Mouse (Mus musculus): ENCODE measurements around the gene Lrig1. TPM values are rescaled to one million over a fixed set of nuclear protein-coding genes. Genes with fewer than 3 reads are reported as not detected.

The Lrig1 gene
- polyA plus RNA-seq, 1 experiment from 2014 or later: 10.9 TPM

DNA sequence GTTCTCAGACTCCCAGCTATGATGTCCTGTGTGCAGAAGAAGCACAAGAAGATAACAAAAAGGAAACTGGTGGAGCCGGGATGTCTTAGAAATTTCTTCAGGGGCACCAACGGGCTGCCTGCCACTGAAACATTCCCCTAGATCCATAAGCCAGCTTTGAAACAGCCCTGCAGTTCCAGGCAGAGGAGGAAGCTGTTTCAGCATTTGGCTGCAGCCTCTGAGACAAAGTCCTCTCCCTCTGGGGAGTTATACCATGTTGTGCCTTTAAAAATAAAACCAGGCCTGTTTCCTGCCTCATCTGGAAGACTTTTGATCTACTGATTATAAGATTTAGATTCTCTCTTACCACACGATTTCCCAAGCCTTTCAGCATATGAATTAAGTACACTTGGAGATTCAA is 55.3 kb downstream of the Lrig1 start:
- peaks cover 33% of the 10 kb centered on the region for H3K4me1 ChIP-seq (ENCODE audit: control insufficient read depth, insufficient read depth, low read length)
- WGBS (ENCODE audit: insufficient replicate concordance): 62% methylated on average over 3 of the region's 3 CpGs

DNA sequence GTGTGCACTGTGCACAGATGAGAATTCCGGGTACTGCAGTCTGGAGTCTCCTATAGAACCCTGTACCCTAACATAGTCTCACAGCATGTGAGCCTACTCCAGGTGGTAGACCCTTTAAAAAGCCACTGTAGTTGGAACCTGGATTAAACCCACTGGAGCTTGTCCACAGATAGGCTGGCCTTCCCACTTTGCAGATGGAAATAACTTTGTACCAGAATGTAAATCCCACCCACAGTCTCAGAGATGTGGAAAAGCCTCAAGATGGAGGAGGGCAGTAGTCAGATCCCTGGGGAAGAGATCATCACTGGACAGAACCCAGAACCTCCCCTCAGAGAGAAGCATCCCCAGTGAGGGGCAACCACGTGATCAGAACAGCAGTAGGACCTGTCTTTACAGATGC is 56.0 kb downstream of the Lrig1 start:
- Histone ChIP-seq H3K36me3 (ENCODE audit: control insufficient read depth, insufficient read depth, low read length) (no peaks in the 10 kb centered on the region), H3K4me2 (no peak overlapping the region), H3K9me3 (replicated peaks; ENCODE audit: control insufficient read depth, low read length) (no peaks in the 10 kb centered on the region), H3K4me3 (ENCODE audit: low read depth, low read length) (no peak overlapping the region), H3K9ac (ENCODE audit: low read depth, low read length) (no peak overlapping the region), H3K27me3 (ENCODE audit: control insufficient read depth, insufficient read depth, low read length) (no peaks in the 10 kb centered on the region), H3K27ac (ENCODE audit: low read depth, low read length) (no peak overlapping the region), H3K4me1 (ENCODE audit: control insufficient read depth, insufficient read depth, low read length) (peaks cover 30% of the 10 kb centered on the region)
- no peak for ATAC-seq (replicated peaks; ENCODE audit: insufficient number of reproducible peaks, low FRiP score, low TSS enrichment)
- 89% methylated on average over 2 of the region's 2 CpGs for WGBS (ENCODE audit: insufficient replicate concordance)

More for the DNA sequence above, 55.3 kb downstream of the Lrig1 start:
- H3K27ac ChIP-seq (ENCODE audit: low read depth, low read length): no peak overlapping the region
- no peak overlapping the region for H3K4me2 ChIP-seq
- no peak overlapping the region for H3K4me3 ChIP-seq (ENCODE audit: low read depth, low read length)
- no peaks in the 10 kb centered on the region for H3K36me3 ChIP-seq (ENCODE audit: control insufficient read depth, insufficient read depth, low read length)
- no peak overlapping the region for H3K9ac ChIP-seq (ENCODE audit: low read depth, low read length)
- H3K9me3 ChIP-seq (replicated peaks; ENCODE audit: control insufficient read depth, low read length): no peaks in the 10 kb centered on the region
- no peaks in the 10 kb centered on the region for H3K27me3 ChIP-seq (ENCODE audit: control insufficient read depth, insufficient read depth, low read length)
- no peak for ATAC-seq (replicated peaks; ENCODE audit: insufficient number of reproducible peaks, low FRiP score, low TSS enrichment)

DNA sequence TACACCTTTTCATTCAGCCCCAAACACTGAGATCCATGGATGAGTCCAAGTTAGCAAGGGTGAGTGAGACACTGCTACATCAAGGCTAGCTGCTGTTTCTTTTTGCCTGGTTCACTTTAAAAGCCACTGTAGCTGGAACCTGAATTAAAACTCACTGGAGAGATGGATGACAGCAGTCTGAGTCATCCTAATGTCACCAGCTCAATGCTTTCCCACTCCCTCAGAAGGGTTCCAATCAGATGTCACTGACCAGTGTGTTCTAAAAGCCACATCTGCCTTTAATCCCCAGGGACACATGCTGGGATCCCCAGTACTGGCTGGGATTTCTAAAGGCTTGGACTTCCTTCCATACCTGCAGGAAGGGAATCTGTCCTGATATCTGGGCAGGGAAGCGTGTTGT is 57.9 kb downstream of the Lrig1 start:
- no peaks in the 10 kb centered on the region for H3K36me3 ChIP-seq (ENCODE audit: control insufficient read depth, insufficient read depth, low read length)
- no peak overlapping the region for H3K4me3 ChIP-seq (ENCODE audit: low read depth, low read length)
- no peaks in the 10 kb centered on the region for H3K9me3 ChIP-seq (replicated peaks; ENCODE audit: control insufficient read depth, low read length)
- peaks cover 25% of the 10 kb centered on the region for H3K4me1 ChIP-seq (ENCODE audit: control insufficient read depth, insufficient read depth, low read length)
- 75% methylated on average over 1 of the region's 1 CpGs for WGBS (ENCODE audit: insufficient replicate concordance)
- no peak overlapping the region for H3K27ac ChIP-seq (ENCODE audit: low read depth, low read length)
- no peaks in the 10 kb centered on the region for H3K27me3 ChIP-seq (ENCODE audit: control insufficient read depth, insufficient read depth, low read length)
- ATAC-seq (replicated peaks; ENCODE audit: insufficient number of reproducible peaks, low FRiP score, low TSS enrichment): no peak
- H3K4me2 ChIP-seq: no peak overlapping the region
- H3K9ac ChIP-seq (ENCODE audit: low read depth, low read length): no peak overlapping the region

DNA sequence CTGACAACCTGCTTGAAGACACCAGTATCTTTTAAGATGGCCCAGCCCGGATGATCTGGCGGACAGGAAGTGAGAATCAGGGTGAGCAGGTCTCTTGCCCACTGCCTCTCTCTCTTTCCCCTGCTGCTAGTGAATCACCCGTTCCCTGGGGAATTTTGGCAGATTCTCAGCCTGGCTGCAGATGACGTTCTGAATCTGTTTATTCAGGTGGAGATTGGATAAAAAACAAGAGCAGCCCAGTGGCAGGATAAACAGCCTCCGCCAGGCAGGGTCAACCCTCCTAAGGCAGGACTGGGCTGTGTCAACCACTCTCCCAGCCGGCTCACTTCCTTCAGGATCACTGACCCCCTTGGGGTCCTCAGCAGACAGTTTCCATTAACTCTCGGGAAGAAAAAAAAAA is 59.7 kb downstream of the Lrig1 start:
- Histone ChIP-seq H3K27me3 (ENCODE audit: control insufficient read depth, insufficient read depth, low read length) (no peaks in the 10 kb centered on the region), H3K9ac (ENCODE audit: low read depth, low read length) (no peak overlapping the region), H3K36me3 (ENCODE audit: control insufficient read depth, insufficient read depth, low read length) (no peaks in the 10 kb centered on the region), H3K4me1 (ENCODE audit: control insufficient read depth, insufficient read depth, low read length) (peaks cover 25% of the 10 kb centered on the region), H3K4me3 (ENCODE audit: low read depth, low read length) (no peak overlapping the region), H3K27ac (ENCODE audit: low read depth, low read length) (no peak overlapping the region; the same call in 1 of the 2 replicates), H3K4me2 (no peak overlapping the region), H3K9me3 (replicated peaks; ENCODE audit: control insufficient read depth, low read length) (no peaks in the 10 kb centered on the region)
- ATAC-seq (replicated peaks; ENCODE audit: insufficient number of reproducible peaks, low FRiP score, low TSS enrichment): no peak
- WGBS (ENCODE audit: insufficient replicate concordance): 29% methylated on average over 7 of the region's 7 CpGs

DNA sequence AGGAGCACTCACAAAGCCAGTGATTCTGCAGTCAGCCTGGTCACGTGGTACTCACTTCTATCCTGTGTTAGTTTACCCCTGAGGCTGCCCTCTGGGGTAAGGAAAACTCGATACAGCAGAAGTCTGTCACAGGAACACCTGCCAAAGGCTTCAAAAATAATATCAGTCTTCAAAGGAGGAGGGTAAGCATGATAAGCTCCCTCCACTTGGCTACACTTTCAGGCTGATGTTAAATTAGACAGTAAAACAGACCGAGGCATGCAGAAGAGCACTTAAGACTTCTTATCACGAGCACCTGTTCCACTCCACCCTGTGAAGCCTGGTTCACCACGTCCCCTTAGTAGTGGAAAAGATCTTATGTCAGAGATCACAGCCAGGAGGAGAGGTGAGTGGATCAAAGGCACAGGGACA is 62.9 kb downstream of the Lrig1 start:
- no peaks in the 10 kb centered on the region for H3K9me3 ChIP-seq (replicated peaks; ENCODE audit: control insufficient read depth, low read length)
- H3K36me3 ChIP-seq (ENCODE audit: control insufficient read depth, insufficient read depth, low read length): no peaks in the 10 kb centered on the region
- H3K4me2 ChIP-seq: no peak overlapping the region
- no peak overlapping the region for H3K4me3 ChIP-seq (ENCODE audit: low read depth, low read length)
- ATAC-seq (replicated peaks; ENCODE audit: insufficient number of reproducible peaks, low FRiP score, low TSS enrichment): no peak
- no peak overlapping the region for H3K9ac ChIP-seq (ENCODE audit: low read depth, low read length)
- WGBS (ENCODE audit: insufficient replicate concordance): 37% methylated on average over 5 of the region's 5 CpGs
- no peak overlapping the region for H3K27ac ChIP-seq (ENCODE audit: low read depth, low read length)
- no peaks in the 10 kb centered on the region for H3K27me3 ChIP-seq (ENCODE audit: control insufficient read depth, insufficient read depth, low read length)
- peaks cover 31% of the 10 kb centered on the region for H3K4me1 ChIP-seq (ENCODE audit: control insufficient read depth, insufficient read depth, low read length)

DNA sequence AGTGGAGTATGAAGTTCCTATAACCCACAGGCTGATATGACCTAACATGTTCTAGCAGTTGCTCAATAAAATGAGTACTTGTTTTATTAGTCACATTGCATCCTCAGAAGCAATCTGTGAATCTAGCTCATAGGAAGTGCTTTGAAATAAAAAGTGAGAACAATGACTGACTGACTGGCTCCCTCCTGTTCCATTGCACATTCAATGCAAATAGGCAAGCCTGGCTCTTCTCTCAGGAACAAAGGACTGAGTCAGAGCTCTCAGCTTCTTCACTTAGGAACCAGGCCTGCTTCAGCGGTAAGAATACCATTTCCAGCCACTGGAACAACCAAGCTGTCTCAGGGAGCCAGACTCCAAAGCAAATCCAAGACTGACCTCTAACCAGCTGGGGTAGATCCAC is 64.6 kb downstream of the Lrig1 start:
- Histone ChIP-seq H3K9ac (ENCODE audit: low read depth, low read length) (no peak overlapping the region), H3K27ac (ENCODE audit: low read depth, low read length) (no peak overlapping the region), H3K9me3 (replicated peaks; ENCODE audit: control insufficient read depth, low read length) (no peaks in the 10 kb centered on the region), H3K4me2 (no peak overlapping the region), H3K4me1 (ENCODE audit: control insufficient read depth, insufficient read depth, low read length) (peaks cover 34% of the 10 kb centered on the region), H3K27me3 (ENCODE audit: control insufficient read depth, insufficient read depth, low read length) (no peaks in the 10 kb centered on the region), H3K36me3 (ENCODE audit: control insufficient read depth, insufficient read depth, low read length) (no peaks in the 10 kb centered on the region), H3K4me3 (ENCODE audit: low read depth, low read length) (no peak overlapping the region)
- ATAC-seq (replicated peaks; ENCODE audit: insufficient number of reproducible peaks, low FRiP score, low TSS enrichment): no peak
- 54% methylated on average over 1 of the region's 1 CpGs for WGBS (ENCODE audit: insufficient replicate concordance)

DNA sequence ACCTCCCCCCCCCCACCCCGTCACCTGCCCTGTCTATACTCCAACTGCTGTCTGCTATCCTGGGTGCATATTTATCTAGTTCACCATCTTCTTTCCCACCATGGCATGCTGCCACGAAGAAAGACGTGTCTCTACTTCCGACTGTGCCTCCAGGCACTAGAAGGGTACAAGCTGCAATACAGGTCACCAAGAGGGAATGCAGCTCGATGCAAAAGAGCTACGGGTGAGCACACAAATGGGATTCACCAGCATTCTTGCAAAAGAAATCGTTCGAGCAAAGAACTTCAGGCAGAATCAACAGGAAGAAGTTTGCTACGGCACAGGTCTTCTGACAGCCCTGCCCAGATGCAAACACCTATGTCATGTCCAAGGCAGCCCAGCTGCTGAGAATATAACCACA is 65.2 kb downstream of the Lrig1 start:
- WGBS (ENCODE audit: insufficient replicate concordance): 78% methylated on average over 9 of the region's 9 CpGs
- Histone ChIP-seq H3K27ac (ENCODE audit: low read depth, low read length) (no peak overlapping the region), H3K9ac (ENCODE audit: low read depth, low read length) (no peak overlapping the region), H3K36me3 (ENCODE audit: control insufficient read depth, insufficient read depth, low read length) (no peaks in the 10 kb centered on the region), H3K4me3 (ENCODE audit: low read depth, low read length) (no peak overlapping the region), H3K4me2 (no peak overlapping the region), H3K27me3 (ENCODE audit: control insufficient read depth, insufficient read depth, low read length) (no peaks in the 10 kb centered on the region), H3K4me1 (ENCODE audit: control insufficient read depth, insufficient read depth, low read length) (peaks cover 30% of the 10 kb centered on the region), H3K9me3 (replicated peaks; ENCODE audit: control insufficient read depth, low read length) (no peaks in the 10 kb centered on the region)
- ATAC-seq (replicated peaks; ENCODE audit: insufficient number of reproducible peaks, low FRiP score, low TSS enrichment): no peak

DNA sequence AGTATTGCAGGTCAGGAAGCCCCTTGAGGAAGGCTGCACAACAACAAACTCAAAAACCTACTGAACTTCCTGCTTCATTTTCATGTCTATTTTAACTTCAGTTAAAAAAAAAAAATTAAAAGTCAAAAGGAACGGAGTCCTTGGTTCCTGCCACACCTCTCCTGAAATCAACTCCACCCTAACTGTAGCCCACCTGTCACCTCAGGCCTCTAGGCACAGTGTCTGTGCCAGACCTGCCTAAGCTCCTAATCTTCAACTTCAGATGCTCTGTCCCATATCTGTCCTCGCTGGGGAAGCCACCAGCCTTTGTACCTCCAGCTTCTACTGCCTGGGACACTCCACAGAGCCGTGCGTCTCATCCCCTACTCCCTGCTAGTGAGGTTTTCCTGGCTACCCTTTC is 65.7 kb downstream of the Lrig1 start:
- H3K4me2 ChIP-seq: no peak overlapping the region
- H3K9ac ChIP-seq (ENCODE audit: low read depth, low read length): no peak overlapping the region
- peaks cover 30% of the 10 kb centered on the region for H3K4me1 ChIP-seq (ENCODE audit: control insufficient read depth, insufficient read depth, low read length)
- WGBS (ENCODE audit: insufficient replicate concordance): 56% methylated on average over 4 of the region's 4 CpGs
- no peak overlapping the region for H3K27ac ChIP-seq (ENCODE audit: low read depth, low read length)
- H3K27me3 ChIP-seq (ENCODE audit: control insufficient read depth, insufficient read depth, low read length): no peaks in the 10 kb centered on the region
- H3K9me3 ChIP-seq (replicated peaks; ENCODE audit: control insufficient read depth, low read length): no peaks in the 10 kb centered on the region
- no peaks in the 10 kb centered on the region for H3K36me3 ChIP-seq (ENCODE audit: control insufficient read depth, insufficient read depth, low read length)
- no peak for ATAC-seq (replicated peaks; ENCODE audit: insufficient number of reproducible peaks, low FRiP score, low TSS enrichment)
- H3K4me3 ChIP-seq (ENCODE audit: low read depth, low read length): no peak overlapping the region

DNA sequence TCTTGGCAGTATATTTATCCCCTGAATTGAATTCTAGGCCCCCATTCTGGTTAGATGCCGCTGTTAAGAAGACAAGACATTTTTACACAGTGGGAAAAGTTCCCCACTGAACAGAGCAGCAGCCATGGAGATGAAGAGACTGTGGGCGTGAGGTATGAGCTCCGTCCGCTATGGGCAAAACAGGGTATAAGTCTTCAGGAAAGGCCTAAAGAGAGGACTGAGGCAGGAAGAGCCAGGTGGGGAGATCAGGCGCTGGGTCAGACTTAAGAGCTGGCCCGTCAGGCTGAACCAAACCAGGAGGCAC is 68.2 kb downstream of the Lrig1 start:
- WGBS (ENCODE audit: insufficient replicate concordance): 78% methylated on average over 6 of the region's 6 CpGs
- Histone ChIP-seq H3K27me3 (ENCODE audit: control insufficient read depth, insufficient read depth, low read length) (no peaks in the 10 kb centered on the region), H3K4me2 (no peak overlapping the region), H3K27ac (ENCODE audit: low read depth, low read length) (no peak overlapping the region), H3K4me3 (ENCODE audit: low read depth, low read length) (no peak overlapping the region), H3K9ac (ENCODE audit: low read depth, low read length) (no peak overlapping the region), H3K9me3 (replicated peaks; ENCODE audit: control insufficient read depth, low read length) (no peaks in the 10 kb centered on the region), H3K4me1 (ENCODE audit: control insufficient read depth, insufficient read depth, low read length) (peaks cover 16% of the 10 kb centered on the region), H3K36me3 (ENCODE audit: control insufficient read depth, insufficient read depth, low read length) (no peaks in the 10 kb centered on the region)
- ATAC-seq (replicated peaks; ENCODE audit: insufficient number of reproducible peaks, low FRiP score, low TSS enrichment): no peak

All from heart, embryonic 11.5 days (tissue).